Mouse (Mus musculus) ovary, postnatal 36 days (tissue): ENCODE measurements around the gene Hcn2.

ENCODE experiments used
- DNase-seq: peaks from one replicate; pipeline ENCODE4 v3.0.0; 2022; ENCODE audit warnings: low spot score, mixed read lengths

The Hcn2 gene

DNA sequence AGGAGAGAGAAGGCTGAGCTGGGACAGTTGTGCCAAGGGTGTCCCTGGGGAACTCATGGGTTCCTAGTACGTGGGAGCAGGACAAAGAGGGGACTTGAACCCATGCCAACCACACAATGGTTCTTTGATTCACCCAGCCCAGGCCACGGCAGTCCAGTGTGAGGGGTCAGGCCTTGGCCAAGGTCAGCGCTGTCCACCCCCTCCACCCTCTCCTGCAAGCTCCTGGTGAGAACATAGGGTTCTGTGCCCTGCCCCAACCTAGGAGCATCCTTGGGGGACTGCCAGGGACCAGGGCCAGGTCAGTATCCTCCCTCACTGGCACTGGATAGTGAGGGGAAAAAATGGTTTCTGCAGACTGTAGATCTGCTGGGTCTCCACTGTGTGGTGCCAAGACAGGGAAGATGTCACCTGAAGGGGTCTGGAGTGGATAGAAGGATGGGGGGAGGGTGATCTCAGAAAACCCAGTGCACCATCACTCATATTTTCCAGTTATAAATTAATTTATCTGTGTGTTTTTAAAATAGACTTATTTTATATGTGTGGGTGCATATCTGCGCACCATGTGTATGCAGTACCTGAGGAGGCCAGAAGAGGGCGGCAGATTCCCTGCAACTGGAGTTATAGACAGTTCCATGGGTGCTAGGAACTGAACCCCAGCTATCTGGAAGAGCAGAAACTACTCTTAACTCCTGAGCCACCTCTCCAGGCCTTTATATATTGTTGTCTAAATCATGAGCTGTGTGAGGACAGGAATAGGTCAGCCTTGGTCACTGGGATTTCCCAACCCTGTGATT lies 58.2 kb downstream of the Hcn2 start:
- no peak for DNase-seq

- DNase-seq: peak; percentile 41
Observed at GRCm38 (mm10) chr10:79777103-79777531, 60.7 kb downstream of the Hcn2 start, which contains the start of gene Fstl3. Fstl3 (plus strand) TSS chr10:79777272.

GRCm38 (mm10) chr10:79778006-79778405 lies 61.6 kb downstream of the Hcn2 start:
- peak; percentile 42 for DNase-seq

- DNase-seq: no peak
Observed at GRCm38 (mm10) chr10:79779193-79779592, 62.8 kb downstream of the Hcn2 start.

GRCm38 (mm10) chr10:79779784-79780663 lies 63.6 kb downstream of the Hcn2 start:
- DNase-seq: peak; percentile 95

GRCm38 (mm10) chr10:79780664-79781015 lies 64.2 kb downstream of the Hcn2 start:
- DNase-seq: no peak

- no peak for DNase-seq
Observed at GRCm38 (mm10) chr10:79781139-79781538, 64.7 kb downstream of the Hcn2 start.

GRCm38 (mm10) chr10:79781956-79782355 lies 65.5 kb downstream of the Hcn2 start:
- no peak for DNase-seq

GRCm38 (mm10) chr10:79783050-79783449 lies 66.6 kb downstream of the Hcn2 start:
- DNase-seq: no peak

DNA sequence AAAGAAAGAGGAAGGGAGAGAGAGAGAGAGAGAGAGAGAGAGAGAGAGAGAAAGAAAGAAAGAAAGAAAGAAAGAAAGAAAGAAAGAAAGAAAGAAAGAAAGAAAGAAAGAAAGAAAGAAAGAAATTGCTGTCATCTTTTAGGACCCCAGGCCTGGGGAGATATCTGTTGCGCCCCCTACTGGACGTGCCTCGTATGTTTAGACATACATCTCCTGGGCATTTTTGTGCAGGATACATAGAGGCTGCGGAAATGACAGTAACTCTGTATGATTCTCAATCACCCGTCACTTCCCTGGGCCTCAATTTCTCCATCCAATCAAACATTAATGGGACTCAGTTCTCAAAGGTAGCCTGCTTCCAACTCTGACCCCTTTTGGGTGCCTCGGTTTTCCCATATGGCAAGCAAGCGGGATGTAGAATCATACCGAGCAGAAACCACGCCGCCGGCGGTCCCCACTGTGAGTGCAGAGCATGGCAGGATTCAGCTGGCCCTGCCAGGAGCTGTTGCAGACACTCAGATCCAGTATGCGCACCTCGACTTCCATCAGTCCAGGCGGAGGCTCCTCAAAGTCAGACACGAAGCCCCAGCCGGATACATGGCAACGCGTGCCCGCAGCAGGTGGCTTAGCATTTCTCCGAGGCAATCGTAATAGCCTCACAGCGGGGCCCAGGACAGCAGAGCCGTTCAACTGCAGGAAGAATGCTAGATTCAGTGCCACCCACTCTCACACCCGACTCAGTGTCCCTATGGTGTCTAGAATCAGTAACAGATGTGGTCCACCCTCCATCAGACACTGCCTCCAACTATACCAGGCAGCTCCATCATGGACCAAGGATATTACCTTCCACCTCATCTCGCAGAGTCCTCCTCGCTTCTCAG lies 67.7 kb downstream of the Hcn2 start:
- DNase-seq: no peak
